Mouse (Mus musculus) stomach, embryonic 14.5 days (tissue): ENCODE measurements at regions not wholly inside any gene's neighbourhood (a gene's known extent, or its start where the extent isn't known, plus 50 kb on each side); places are given as distances from the start of the nearest gene placed in this dataset.

Source experiments
- ATAC-seq: fragments of 200-750 bp; cut with Nextera tagmentation; 2 replicates; pipeline ENCODE4 v1.8.0; 2017; ENCODE audit warnings: low read depth, moderate TSS enrichment; ENCODE audit not compliant: insufficient number of reproducible peaks, insufficient read depth, low FRiP score
- H3K27ac ChIP-seq: fragments of 300-500 bp; sonication (generic); 2 replicates; pipeline ENCODE4 v1.5.1; 2014; ENCODE audit warnings: mild to moderate bottlenecking, low read length, moderate library complexity, mixed read lengths
- H3K27me3 ChIP-seq: fragments of 300-500 bp; sonication (generic); 2 replicates; pipeline ENCODE4 v1.6.1; 2014; ENCODE audit warnings: low read length, control low read depth, mixed read lengths; ENCODE audit not compliant: control insufficient read depth, insufficient read depth
- H3K36me3 ChIP-seq: fragments of 300-500 bp; sonication (generic); 2 replicates; pipeline ENCODE4 v1.6.1; 2014; ENCODE audit warnings: mild to moderate bottlenecking, control low read depth, low read length, moderate library complexity, mixed read lengths; ENCODE audit not compliant: control insufficient read depth, insufficient read depth
- H3K4me1 ChIP-seq: fragments of 300-500 bp; sonication (generic); 2 replicates; pipeline ENCODE4 v1.6.1; 2014; ENCODE audit warnings: low read length, control low read depth, mixed read lengths; ENCODE audit not compliant: control insufficient read depth, insufficient read depth
- H3K4me2 ChIP-seq: fragments of 300-500 bp; sonication (generic); replicated peaks from 2 replicates; pipeline ENCODE4 v1.6.1; 2014; ENCODE audit warnings: low read depth, low read length, control low read depth
- H3K4me3 ChIP-seq: fragments of 300-500 bp; sonication (generic); 2 replicates; pipeline ENCODE4 v1.5.1; 2014; ENCODE audit warnings: low read depth, low read length, control low read depth
- H3K9ac ChIP-seq: fragments of 300-500 bp; sonication (generic); replicated peaks from 2 replicates; pipeline ENCODE4 v1.6.1; 2014; ENCODE audit warnings: low read depth, mild to moderate bottlenecking, control low read depth, low read length, moderate library complexity, mixed read lengths
- H3K9me3 ChIP-seq: fragments of 300-500 bp; sonication (generic); 2 replicates; pipeline ENCODE4 v1.6.1; 2016; ENCODE audit warnings: low read depth, low read length, control low read depth; ENCODE audit not compliant: control insufficient read depth
- WGBS: fragments of 180-500 bp; shearing (Covaris S2); extraction: QIAGEN DNeasy Blood & Tissue Kit; methylation state at CpG from one replicate; pipeline ENCODE4 v1.1.7; 2014; 5-methylcytosine and 5-hydroxymethylcytosine counted together

DNA sequence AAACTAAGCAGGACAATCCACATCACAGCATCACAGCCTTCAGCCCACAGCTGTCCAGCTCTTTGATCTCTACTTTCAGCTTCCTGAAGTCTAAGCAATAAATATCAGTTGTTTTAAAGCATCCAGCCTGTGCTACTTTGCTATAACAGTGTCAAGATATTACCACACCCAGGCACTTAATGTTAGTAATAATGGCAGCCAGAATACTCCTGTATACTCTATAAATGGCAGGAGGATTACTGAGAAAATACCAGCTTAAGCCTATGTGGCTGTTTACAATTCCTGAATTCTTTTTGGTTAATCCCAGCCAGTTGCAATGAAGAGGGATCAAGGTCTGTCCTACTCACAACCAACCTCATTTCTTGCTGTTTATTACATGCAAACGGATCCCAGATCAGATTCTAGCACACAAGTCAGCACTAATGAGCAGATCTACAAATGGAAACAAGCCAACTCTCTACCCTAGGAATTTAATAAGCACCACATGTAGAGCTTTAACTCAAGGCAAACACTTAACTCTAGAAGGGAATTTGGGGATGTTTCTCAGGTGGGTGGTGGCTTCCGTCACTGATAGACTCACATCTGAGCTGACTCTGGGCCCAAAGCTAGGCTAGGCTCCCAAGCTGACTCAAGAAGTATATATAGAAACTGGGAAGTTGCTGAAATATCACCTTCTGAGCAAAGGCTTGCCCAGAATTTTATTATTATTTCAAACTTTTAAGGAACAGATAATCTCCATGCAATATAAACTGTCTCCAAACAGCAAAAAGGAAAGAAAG lies 190.6 kb downstream of the Map2k4 start:
- no peaks in the 10 kb centered on the region for H3K36me3 ChIP-seq
- ATAC-seq, result no peak
- no peak overlapping the region for H3K27ac ChIP-seq
- no peaks in the 10 kb centered on the region for H3K9me3 ChIP-seq
- H3K4me3 ChIP-seq, result no peak overlapping the region
- H3K4me2 ChIP-seq, result no peak overlapping the region
- H3K9ac ChIP-seq, result no peak overlapping the region
- 57% methylated on average over 2 of the region's 2 CpGs for WGBS
- no peaks in the 10 kb centered on the region for H3K4me1 ChIP-seq
- H3K27me3 ChIP-seq, result no peaks in the 10 kb centered on the region

DNA sequence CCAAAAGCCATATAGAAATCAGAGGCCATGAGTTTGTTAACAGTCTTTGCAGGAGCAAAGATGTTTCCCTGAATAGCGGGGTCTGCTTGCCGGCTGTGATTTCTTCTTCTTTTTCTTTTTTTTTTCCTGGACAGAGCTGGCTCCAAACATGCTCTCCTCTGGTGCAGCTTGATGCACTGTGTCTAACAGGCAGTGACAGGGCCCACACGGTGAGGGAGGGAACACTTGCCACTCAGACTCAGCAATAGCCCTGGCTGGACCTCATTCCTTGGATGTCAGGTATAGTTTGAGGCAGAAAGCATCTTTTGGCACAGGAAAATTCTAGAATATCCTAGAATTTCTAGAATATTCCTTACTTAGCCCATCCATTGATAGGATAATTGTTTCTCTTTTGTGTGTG lies 199.6 kb downstream of the Map2k4 start:
- no peak for ATAC-seq
- H3K27ac ChIP-seq, result no peak overlapping the region
- no peaks in the 10 kb centered on the region for H3K27me3 ChIP-seq
- WGBS, result 58% methylated on average over 3 of the region's 3 CpGs
- H3K4me3 ChIP-seq, result no peak overlapping the region
- H3K9ac ChIP-seq, result no peak overlapping the region
- no peaks in the 10 kb centered on the region for H3K4me1 ChIP-seq
- H3K36me3 ChIP-seq, result no peaks in the 10 kb centered on the region
- H3K9me3 ChIP-seq, result no peaks in the 10 kb centered on the region
- H3K4me2 ChIP-seq, result no peak overlapping the region

DNA sequence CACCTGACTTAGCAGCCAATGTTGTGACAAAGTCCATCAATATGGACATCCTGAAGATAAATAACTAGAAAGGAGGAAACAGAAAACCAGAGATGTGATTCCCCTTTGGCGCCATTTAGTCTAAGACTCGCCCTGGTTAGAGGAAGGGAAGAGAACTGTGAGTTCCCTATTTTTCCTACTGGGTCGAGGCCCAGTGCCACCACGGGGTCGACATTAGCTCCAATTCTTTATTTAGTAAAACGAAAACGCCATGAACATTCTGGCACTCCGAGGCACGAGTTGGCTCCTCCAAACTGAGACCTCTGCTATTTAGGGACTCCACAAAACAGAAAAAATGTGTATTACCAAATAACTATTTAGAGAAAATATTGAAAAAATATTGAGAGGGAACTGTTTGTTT lies 220.3 kb downstream of the Map2k4 start:
- no peak for ATAC-seq
- 91% methylated on average over 9 of the region's 9 CpGs for WGBS
- H3K4me2 ChIP-seq, result no peak overlapping the region

DNA sequence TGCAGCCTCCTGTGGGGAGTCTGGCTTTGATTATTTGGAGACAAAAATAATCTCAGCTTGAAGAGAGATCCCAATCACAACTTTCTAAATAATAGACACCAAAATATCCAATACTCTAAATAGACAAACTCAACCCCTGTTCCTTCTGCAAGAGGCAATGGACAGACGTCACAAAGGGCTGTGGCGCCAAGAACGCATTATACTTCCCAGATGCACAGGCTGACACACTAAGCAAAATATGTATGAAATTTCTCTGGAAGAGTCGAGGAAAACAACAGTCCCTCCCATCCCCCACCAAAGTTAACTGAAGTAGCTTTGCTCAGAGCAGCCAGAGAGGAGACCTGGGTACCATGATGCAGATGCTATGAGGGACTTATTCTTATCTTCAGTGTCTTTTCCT lies 229.9 kb downstream of the Map2k4 start:
- Histone ChIP-seq H3K36me3 (no peaks in the 10 kb centered on the region), H3K9me3 (no peaks in the 10 kb centered on the region), H3K4me3 (no peak overlapping the region), H3K4me2 (no peak overlapping the region), H3K27me3 (no peaks in the 10 kb centered on the region), H3K27ac (no peak overlapping the region), H3K9ac (no peak overlapping the region), H3K4me1 (no peaks in the 10 kb centered on the region)
- no peak for ATAC-seq
- 74% methylated on average over 4 of the region's 4 CpGs for WGBS

More for the DNA sequence above, 220.3 kb downstream of the Map2k4 start:
- Histone ChIP-seq H3K4me3 (no peak overlapping the region), H3K27ac (no peak overlapping the region), H3K36me3 (no peaks in the 10 kb centered on the region), H3K4me1 (no peaks in the 10 kb centered on the region), H3K27me3 (no peaks in the 10 kb centered on the region), H3K9me3 (no peaks in the 10 kb centered on the region), H3K9ac (no peak overlapping the region)

DNA sequence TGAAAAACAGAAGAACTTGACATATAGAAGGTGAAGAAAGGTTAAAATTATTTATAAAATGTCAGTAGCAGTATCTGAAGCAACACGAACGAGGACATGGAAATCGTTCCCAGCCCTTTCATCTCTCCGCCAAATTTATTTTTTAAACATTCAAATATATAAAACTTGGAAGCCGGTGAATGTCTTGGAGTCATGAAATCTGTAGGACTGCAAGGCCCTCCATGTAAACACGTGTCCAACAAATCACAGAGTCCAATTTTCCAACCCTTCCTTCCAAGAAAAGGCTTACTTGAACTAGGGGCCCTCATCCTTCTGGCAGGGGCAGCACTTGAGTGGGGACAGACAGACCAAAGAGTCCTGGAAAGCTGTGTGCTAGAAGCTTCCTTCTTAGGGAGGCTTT lies 237.0 kb downstream of the Map2k4 start:
- Histone ChIP-seq H3K4me3 (no peak overlapping the region), H3K4me1 (no peaks in the 10 kb centered on the region), H3K27ac (no peak overlapping the region), H3K36me3 (no peaks in the 10 kb centered on the region), H3K4me2 (no peak overlapping the region), H3K9me3 (no peaks in the 10 kb centered on the region), H3K9ac (no peak overlapping the region), H3K27me3 (no peaks in the 10 kb centered on the region)
- no peak for ATAC-seq
- WGBS, result 54% methylated on average over 6 of the region's 6 CpGs

DNA sequence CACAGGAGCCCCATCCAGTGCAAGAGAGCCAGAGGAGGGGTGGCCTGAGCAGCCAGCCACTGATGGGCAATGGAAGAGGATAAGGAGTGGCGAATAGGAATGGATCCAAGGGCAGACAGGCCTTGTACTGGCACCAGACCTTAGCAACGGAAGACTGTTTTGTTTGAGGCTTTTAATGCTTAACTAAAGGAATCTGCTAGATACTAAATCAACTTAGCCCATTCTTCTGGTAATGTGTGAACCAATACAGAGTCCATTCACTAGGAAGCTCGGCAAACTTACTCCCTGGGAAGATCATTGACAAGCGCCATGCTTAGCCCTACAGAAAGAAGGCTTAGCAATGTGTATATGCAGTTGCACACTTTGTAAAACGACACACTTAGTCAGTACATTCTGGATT lies 243.8 kb downstream of the Map2k4 start:
- Histone ChIP-seq H3K27ac (no peak overlapping the region), H3K4me2 (no peak overlapping the region), H3K9ac (no peak overlapping the region), H3K36me3 (no peaks in the 10 kb centered on the region), H3K9me3 (no peaks in the 10 kb centered on the region), H3K4me1 (0 out of 2 replicates have a peak, but pooled peaks cover 3% of the 10 kb centered on the region), H3K27me3 (no peaks in the 10 kb centered on the region), H3K4me3 (no peak overlapping the region)
- no peak for ATAC-seq
- 77% methylated on average over 5 of the region's 5 CpGs for WGBS

DNA sequence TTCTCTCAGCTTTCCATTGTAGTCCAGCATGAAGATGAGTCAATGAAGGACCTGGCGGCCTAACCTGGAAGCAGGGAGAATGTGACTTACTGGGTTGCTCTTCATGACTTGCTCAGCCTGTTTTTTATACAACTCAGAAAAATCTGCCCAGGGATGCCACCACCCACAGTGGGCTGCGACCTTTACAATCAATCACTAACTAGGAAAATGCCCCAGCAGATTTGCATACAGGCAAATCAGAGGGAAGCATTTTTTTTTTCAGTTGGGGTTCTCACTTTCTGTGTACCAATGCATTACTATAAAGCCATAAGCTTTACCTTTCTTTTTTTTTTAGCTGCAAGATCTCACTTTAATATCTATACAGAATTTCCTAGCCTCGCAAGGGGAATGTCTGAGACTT lies 244.5 kb downstream of the Map2k4 start:
- Histone ChIP-seq H3K27me3 (no peaks in the 10 kb centered on the region), H3K9ac (no peak overlapping the region), H3K27ac (no peak overlapping the region), H3K4me1 (0 out of 2 replicates have a peak, but pooled peaks cover 3% of the 10 kb centered on the region), H3K4me3 (no peak overlapping the region), H3K4me2 (no peak overlapping the region), H3K36me3 (no peaks in the 10 kb centered on the region), H3K9me3 (no peaks in the 10 kb centered on the region)
- WGBS, result 83% methylated on average over 3 of the region's 3 CpGs
- no peak for ATAC-seq

DNA sequence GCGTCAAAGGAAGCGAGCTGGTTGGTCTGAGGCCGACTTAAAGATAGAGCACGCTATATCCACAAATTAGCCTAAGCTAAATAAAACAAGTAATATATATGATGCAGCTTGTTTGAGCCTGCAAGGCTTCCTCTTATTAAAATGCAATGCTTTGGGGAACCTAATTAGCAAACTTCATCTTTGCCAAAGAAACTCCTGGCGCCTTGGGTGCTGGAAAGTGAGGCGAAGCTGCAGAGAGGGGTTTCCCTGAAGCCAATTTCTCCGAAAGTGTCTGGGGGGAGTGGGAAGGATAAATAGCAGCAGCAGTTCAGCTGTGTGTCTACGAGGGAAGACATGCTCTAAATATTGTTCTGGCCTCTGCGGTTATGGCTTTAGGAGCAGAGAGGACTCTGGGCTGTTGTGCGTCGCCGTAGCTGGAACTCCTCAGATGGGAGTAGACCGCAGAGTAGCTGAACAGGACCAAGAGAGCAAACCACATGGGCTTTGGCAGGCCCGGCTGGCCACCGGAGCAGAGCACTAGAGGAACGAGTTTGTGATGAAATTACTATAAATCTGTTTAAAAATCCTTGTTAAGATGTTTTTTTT lies 251.0 kb downstream of the Map2k4 start:
- peaks cover 11% of the 10 kb centered on the region; the same call in 1 of the 2 replicates for H3K4me1 ChIP-seq
- H3K4me2 ChIP-seq, result no peak overlapping the region
- WGBS, result 69% methylated on average over 16 of the region's 16 CpGs
- H3K9ac ChIP-seq, result no peak overlapping the region
- H3K36me3 ChIP-seq, result no peaks in the 10 kb centered on the region
- H3K27me3 ChIP-seq, result no peaks in the 10 kb centered on the region
- no peak overlapping the region for H3K4me3 ChIP-seq
- no peaks in the 10 kb centered on the region for H3K9me3 ChIP-seq
- no peak for ATAC-seq
- peak overlapping the region; percentile 22 for H3K27ac ChIP-seq
